Mouse (Mus musculus) thymus, adult 2 months (tissue): ENCODE data around the gene Sfn. TPM values are rescaled to one million over a fixed set of nuclear protein-coding genes. Genes with fewer than 3 reads are reported as not detected.

Source experiments
- DNase-seq: peaks from one replicate; pipeline ENCODE4 v3.0.0; 2021
- H3K27ac ChIP-seq: fragments of 200-500 bp; 2 replicates; pipeline ENCODE4 v1.5.1; 2012; ENCODE audit warnings: low read length, control low read depth; ENCODE audit not compliant: control insufficient read depth, insufficient read depth
- H3K27me3 ChIP-seq: fragments of 200-500 bp; 2 replicates; pipeline ENCODE4 v1.6.1; 2012; ENCODE audit warnings: mild to moderate bottlenecking, low read length, moderate library complexity, mixed read lengths; ENCODE audit not compliant: control insufficient read depth, insufficient read depth
- H3K36me3 ChIP-seq: fragments of 200-500 bp; 2 replicates; pipeline ENCODE4 v1.6.1; 2012; ENCODE audit warnings: mild to moderate bottlenecking, low read length, moderate library complexity; ENCODE audit not compliant: control insufficient read depth, insufficient read depth
- H3K4me1 ChIP-seq: fragments of 200-500 bp; replicated peaks from 2 replicates; pipeline ENCODE4 v1.6.1; 2012; ENCODE audit warnings: low read length; ENCODE audit not compliant: control insufficient read depth, insufficient read depth
- H3K4me3 ChIP-seq: fragments of 200-500 bp; 2 replicates; pipeline ENCODE4 v1.5.1; 2012; ENCODE audit warnings: mild to moderate bottlenecking, low read length, control low read depth, moderate library complexity; ENCODE audit not compliant: control insufficient read depth, insufficient read depth
- CTCF ChIP-seq: fragments of 200-500 bp; IDR thresholded peaks from 2 replicates; pipeline ENCODE4 v1.5.1; 2012; ENCODE audit warnings: mild to moderate bottlenecking, control low read depth, low read length, moderate library complexity, borderline replicate concordance; ENCODE audit not compliant: control insufficient read depth, poor library complexity, insufficient read depth; ENCODE audit errors: extremely low read depth
- POLR2A ChIP-seq: fragments of 200-500 bp; IDR thresholded peaks from 2 replicates; pipeline ENCODE4 v1.6.1; 2012; ENCODE audit warnings: mild to moderate bottlenecking, low read length, control low read depth, moderate library complexity; ENCODE audit not compliant: control insufficient read depth, poor library complexity, insufficient read depth; ENCODE audit errors: extremely low read depth
- WGBS: fragments of 180-500 bp; shearing (Covaris S2); methylation state at CpG from one replicate; pipeline ENCODE4 v1.1.7; 2018; 5-methylcytosine and 5-hydroxymethylcytosine counted together
- polyA plus RNA-seq: library from polyadenylated mRNA; depleted of rRNA; stranded (reverse); fragments of >200 nt; gene quantifications from 2 replicates; pipeline ENCODE4 v1.2.3, GENCODE M21; 2012

Sfn gene
- polyA plus RNA-seq, 1 experiment: 65.9 TPM

- no peak for TF ChIP-seq CTCF
- no peak for TF ChIP-seq POLR2A
- peaks cover 28% of the 10 kb centered on the region for H3K36me3 ChIP-seq
- H3K27ac ChIP-seq: no peak overlapping the region
- no peaks in the 10 kb centered on the region for H3K27me3 ChIP-seq
- 97% methylated on average over 8 of the region's 8 CpGs for WGBS
- no peak overlapping the region for H3K4me3 ChIP-seq
- no peaks in the 10 kb centered on the region for H3K4me1 ChIP-seq
- DNase-seq: no peak
Observed at GRCm38 (mm10) chr4:133614274-133614761, 12.3 kb upstream of the Sfn start.

GRCm38 (mm10) chr4:133613867-133614266 is 11.9 kb upstream of the Sfn start:
- Histone ChIP-seq H3K27me3 (no peaks in the 10 kb centered on the region), H3K4me3 (no peak overlapping the region), H3K4me1 (no peaks in the 10 kb centered on the region), H3K27ac (no peak overlapping the region), H3K36me3 (peaks cover 28% of the 10 kb centered on the region)
- TF ChIP-seq CTCF (no peak), POLR2A (no peak)
- 95% methylated on average over 4 of the region's 4 CpGs for WGBS
- no peak for DNase-seq

- no peaks in the 10 kb centered on the region for H3K27me3 ChIP-seq
- TF ChIP-seq POLR2A (no peak), CTCF (no peak)
- H3K27ac ChIP-seq: no peak overlapping the region
- DNase-seq: no peak
- no peak overlapping the region for H3K4me3 ChIP-seq
- 99% methylated on average over 8 of the region's 8 CpGs for WGBS
- H3K36me3 ChIP-seq: peaks cover 32% of the 10 kb centered on the region
- H3K4me1 ChIP-seq: no peaks in the 10 kb centered on the region
Observed at GRCm38 (mm10) chr4:133613026-133613425, 11.1 kb upstream of the Sfn start.

GRCm38 (mm10) chr4:133612416-133612815 is 10.4 kb upstream of the Sfn start:
- H3K27ac ChIP-seq: no peak overlapping the region
- no peaks in the 10 kb centered on the region for H3K27me3 ChIP-seq
- 99% methylated on average over 7 of the region's 7 CpGs for WGBS
- no peak for DNase-seq
- peaks cover 38% of the 10 kb centered on the region for H3K36me3 ChIP-seq
- H3K4me1 ChIP-seq: no peaks in the 10 kb centered on the region
- TF ChIP-seq CTCF (no peak), POLR2A (no peak)
- H3K4me3 ChIP-seq: no peak overlapping the region

GRCm38 (mm10) chr4:133611815-133612214 is 9.8 kb upstream of the Sfn start:
- no peaks in the 10 kb centered on the region for H3K4me1 ChIP-seq
- 97% methylated on average over 5 of the region's 5 CpGs for WGBS
- no peaks in the 10 kb centered on the region for H3K27me3 ChIP-seq
- no peak overlapping the region for H3K4me3 ChIP-seq
- H3K36me3 ChIP-seq: peaks cover 43% of the 10 kb centered on the region
- DNase-seq: no peak
- H3K27ac ChIP-seq: no peak overlapping the region
- TF ChIP-seq CTCF: no peak
- TF ChIP-seq POLR2A: no peak

GRCm38 (mm10) chr4:133609719-133610118 is 7.8 kb upstream of the Sfn start:
- 26% methylated on average over 6 of the region's 6 CpGs for WGBS
- Histone ChIP-seq H3K27ac (no peak overlapping the region), H3K36me3 (peaks cover 46% of the 10 kb centered on the region), H3K4me1 (no peaks in the 10 kb centered on the region), H3K4me3 (no peak overlapping the region), H3K27me3 (no peaks in the 10 kb centered on the region)
- TF ChIP-seq POLR2A (no peak), CTCF (peak; percentile 91; the same call in 1 of the 2 replicates)
- DNase-seq: peak; percentile 84

GRCm38 (mm10) chr4:133607284-133607683 is 5.3 kb upstream of the Sfn start:
- Histone ChIP-seq H3K4me1 (no peaks in the 10 kb centered on the region), H3K27ac (no peak overlapping the region), H3K4me3 (no peak overlapping the region), H3K36me3 (peaks cover 44% of the 10 kb centered on the region), H3K27me3 (no peaks in the 10 kb centered on the region)
- TF ChIP-seq CTCF (no peak), POLR2A (no peak)
- DNase-seq: no peak
- 87% methylated on average over 10 of the region's 10 CpGs for WGBS
